Mouse (Mus musculus): ENCODE measurements around the gene Nek3.

Gene Nek3

GRCm38 (mm10) chr8:22166080-22166603 is at the start of gene Nek3:
TSS of gene Nek3 (minus strand) at chr8:22166435.
- peak; percentile 96 for DNase-seq (ENCODE audit: low read depth)

- no peak for DNase-seq (ENCODE audit: low read depth)
These were observed 48.6 kb upstream of the Nek3 start for GRCm38 (mm10) chr8:22214826-22215225.

GRCm38 (mm10) chr8:22209012-22209411 is 42.8 kb upstream of the Nek3 start:
- DNase-seq (ENCODE audit: low read depth) = no peak

- no peak for DNase-seq (ENCODE audit: low read depth)
These were observed 41.3 kb upstream of the Nek3 start for GRCm38 (mm10) chr8:22207535-22207934.

GRCm38 (mm10) chr8:22199481-22199880 is 33.2 kb upstream of the Nek3 start:
- peak; percentile 22 for DNase-seq (ENCODE audit: low read depth)

- DNase-seq (ENCODE audit: low read depth) = no peak
These were observed 31.7 kb upstream of the Nek3 start for GRCm38 (mm10) chr8:22197914-22198313.

- DNase-seq (ENCODE audit: low read depth) = no peak
These were observed 27.3 kb upstream of the Nek3 start for GRCm38 (mm10) chr8:22193432-22194010.

GRCm38 (mm10) chr8:22192660-22193431 is 26.6 kb upstream of the Nek3 start, which contains the start of gene Vps36:
TSS of gene Vps36 (plus strand) at chr8:22192809.
- peak; percentile 95 for DNase-seq (ENCODE audit: low read depth)

- DNase-seq (ENCODE audit: low read depth) = peak; percentile 98
These were observed 19.5 kb upstream of the Nek3 start, which contains the start of gene Ckap2 for GRCm38 (mm10) chr8:22185431-22186397. TSS of gene Ckap2 (minus strand) at chr8:22185819.

GRCm38 (mm10) chr8:22184884-22185283 is 18.6 kb upstream of the Nek3 start:
- peak; percentile 78 for DNase-seq (ENCODE audit: low read depth)

- DNase-seq (ENCODE audit: low read depth) = peak; percentile 9
These were observed 9.7 kb upstream of the Nek3 start for GRCm38 (mm10) chr8:22175966-22176365.

- DNase-seq (ENCODE audit: low read depth) = no peak
These were observed 2.9 kb upstream of the Nek3 start for GRCm38 (mm10) chr8:22169167-22169566.

GRCm38 (mm10) chr8:22165251-22166079 is 770 bp downstream of the Nek3 start:
- DNase-seq (ENCODE audit: low read depth) = peak; percentile 20

- no peak for DNase-seq (ENCODE audit: low read depth)
These were observed 1.8 kb downstream of the Nek3 start for GRCm38 (mm10) chr8:22164431-22164830.

GRCm38 (mm10) chr8:22162206-22162605 is 4.0 kb downstream of the Nek3 start:
- DNase-seq (ENCODE audit: low read depth) = no peak

GRCm38 (mm10) chr8:22150345-22150663 is 15.9 kb downstream of the Nek3 start:
- peak; percentile 52 for DNase-seq (ENCODE audit: low read depth)

GRCm38 (mm10) chr8:22149643-22150344 is 16.4 kb downstream of the Nek3 start:
- DNase-seq (ENCODE audit: low read depth) = no peak

GRCm38 (mm10) chr8:22148367-22148740 is 17.9 kb downstream of the Nek3 start:
- no peak for DNase-seq (ENCODE audit: low read depth)

GRCm38 (mm10) chr8:22147706-22148366 is 18.4 kb downstream of the Nek3 start:
- no peak for DNase-seq (ENCODE audit: low read depth)

GRCm38 (mm10) chr8:22145831-22146230 is 20.4 kb downstream of the Nek3 start:
- DNase-seq (ENCODE audit: low read depth) = no peak
